Mouse (Mus musculus): Measurements from ENCODE around the gene Slc6a9. TPM values are rescaled to one million over a fixed set of nuclear protein-coding genes. Genes with fewer than 3 reads are reported as not detected.

Slc6a9 gene
- 1.5 TPM for total RNA-seq (2023)

DNA sequence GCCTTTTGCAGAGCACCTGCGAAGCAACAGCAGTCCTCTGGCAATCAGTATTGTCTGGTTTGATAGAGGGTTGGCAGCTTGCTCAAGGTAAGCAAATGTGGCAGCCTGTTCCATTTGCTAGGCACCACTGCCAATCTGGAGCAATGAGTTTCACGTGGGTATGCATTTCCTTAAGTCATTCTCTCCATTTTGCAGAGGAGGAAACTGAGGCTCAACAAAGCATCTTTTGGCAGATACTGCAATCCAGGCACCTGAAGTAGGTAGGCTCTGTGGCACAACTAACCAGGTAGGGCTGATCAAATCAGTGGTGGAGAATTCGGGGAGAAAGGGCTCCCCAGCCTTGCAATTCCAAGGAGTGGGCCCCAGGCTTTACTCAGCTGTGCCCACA is at the start of gene Slc6a9:
Gene Slc6a9, plus strand, starts transcription at position 50 of the 388 bp plus-strand sequence.

DNA sequence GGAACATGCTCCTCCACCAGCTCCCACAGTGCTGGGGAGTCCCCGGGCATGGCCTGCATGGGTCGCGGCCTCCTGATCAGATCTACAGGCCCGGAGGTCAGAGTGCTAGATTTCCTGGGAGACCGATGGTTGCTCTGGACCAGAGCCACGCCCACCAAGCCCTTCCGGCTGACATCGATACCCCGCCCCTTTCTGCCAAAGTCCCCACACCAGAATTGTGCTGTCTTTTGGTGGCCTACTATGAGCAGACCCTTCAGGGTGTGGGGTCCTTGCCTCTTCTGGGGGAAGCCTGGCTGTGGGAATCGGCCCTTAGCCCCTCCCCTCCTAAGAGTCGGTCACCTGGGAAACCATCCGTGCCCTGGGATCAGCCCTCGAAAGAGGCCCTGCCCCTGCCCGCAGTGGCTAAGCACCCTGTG is 38.2 kb downstream of the Slc6a9 start, which contains the start of gene Ccdc24:
Gene Ccdc24, minus strand, starts transcription at position 87 of the 416 bp plus-strand sequence.

DNA sequence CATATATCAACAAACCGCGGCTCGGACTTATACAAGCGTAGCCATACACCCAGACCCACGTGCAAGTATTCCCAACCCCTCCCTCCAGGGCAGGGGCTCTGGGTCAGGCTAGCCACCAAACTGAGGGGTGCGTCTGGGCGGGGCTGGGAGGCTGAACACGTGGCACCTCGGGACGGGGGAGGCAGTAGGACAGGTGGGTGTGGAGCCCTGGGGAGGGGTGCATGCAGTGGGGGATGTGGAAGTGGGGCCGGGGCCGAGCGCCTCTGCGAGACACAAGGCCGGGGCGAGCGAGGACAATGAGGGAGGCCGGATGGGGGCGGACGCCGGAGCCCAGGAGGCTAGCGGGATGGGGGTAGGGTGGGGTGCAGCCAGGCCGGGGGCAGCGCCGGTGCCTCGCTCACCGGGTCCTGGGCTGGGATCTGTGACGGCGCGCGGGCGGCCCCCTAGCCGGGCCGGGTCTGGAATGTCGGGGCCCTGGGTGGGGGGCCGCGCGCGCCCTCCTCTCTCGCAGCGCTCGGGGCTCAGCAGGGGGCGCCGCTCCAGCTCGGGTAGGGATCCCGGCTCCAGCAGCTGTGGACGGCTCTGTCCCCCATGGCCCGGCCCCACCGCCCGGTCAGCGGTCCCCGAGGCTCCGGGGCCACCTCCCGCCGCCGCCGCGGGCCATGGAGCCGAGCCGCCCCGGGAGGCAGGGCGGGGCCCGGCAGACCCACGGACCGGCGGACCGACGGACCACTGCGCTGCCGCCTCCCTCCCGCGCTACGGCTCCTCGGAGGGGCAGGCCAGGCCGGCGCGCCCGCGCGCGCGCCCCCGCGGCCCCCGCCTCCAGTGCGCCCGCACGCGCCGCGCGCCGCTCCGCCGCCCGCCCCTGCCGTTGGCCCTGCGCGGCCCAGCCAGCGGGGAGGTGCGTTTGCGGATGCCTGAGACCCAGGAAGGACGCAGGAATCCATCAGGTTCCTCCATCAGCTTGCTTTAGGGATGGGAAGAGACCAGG is 48.7 kb downstream of the Slc6a9 start, which contains the start of gene B4galt2:
Gene B4galt2, minus strand, starts transcription at position 787 of the 991 bp plus-strand sequence.

DNA sequence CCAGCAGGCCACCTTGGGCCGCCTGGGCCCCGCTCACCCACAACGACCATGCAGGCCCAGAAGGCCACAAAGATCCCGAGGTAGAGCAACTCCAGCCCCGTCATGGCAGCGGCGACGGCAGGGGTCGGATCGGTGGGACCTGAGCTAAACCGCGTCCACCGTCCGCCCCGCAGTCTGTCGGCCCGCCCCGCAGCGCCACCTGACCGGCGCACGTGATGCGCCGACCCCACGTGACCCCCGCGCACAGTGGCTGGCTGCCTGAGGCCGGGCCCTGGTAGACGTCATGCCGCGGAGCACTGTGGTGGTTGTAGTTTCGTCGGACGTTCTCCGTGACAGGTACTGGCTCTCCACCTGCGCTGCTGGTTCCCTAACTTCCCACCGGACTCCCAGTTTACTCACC is 52.8 kb downstream of the Slc6a9 start, which contains the start of gene Atp6v0b:
Gene Atp6v0b, minus strand, starts transcription at position 201 of the 400 bp plus-strand sequence.

DNA sequence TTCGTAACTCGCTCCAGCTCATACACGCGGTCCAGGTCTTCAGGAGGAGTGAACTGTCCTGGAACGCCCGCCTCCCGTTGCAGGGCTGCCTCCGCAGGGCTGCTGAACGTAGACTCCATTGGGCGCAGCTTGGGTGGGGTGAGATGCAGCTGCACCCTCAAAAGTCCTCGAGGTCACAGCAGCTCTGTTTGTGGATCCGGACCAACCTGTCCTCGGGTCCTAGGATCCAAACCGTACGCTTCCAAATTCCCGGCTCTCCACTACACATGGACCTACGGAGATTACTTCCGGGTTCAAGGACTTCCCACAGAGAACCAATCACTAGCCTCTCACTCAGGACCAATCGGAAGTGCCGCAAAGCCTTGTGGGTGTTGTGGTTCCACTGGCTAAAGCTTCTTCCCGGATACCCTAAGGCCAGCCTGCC is 57.4 kb downstream of the Slc6a9 start, which contains the start of gene Dph2:
Gene Dph2, minus strand, starts transcription at position 295 of the 424 bp plus-strand sequence.

DNA sequence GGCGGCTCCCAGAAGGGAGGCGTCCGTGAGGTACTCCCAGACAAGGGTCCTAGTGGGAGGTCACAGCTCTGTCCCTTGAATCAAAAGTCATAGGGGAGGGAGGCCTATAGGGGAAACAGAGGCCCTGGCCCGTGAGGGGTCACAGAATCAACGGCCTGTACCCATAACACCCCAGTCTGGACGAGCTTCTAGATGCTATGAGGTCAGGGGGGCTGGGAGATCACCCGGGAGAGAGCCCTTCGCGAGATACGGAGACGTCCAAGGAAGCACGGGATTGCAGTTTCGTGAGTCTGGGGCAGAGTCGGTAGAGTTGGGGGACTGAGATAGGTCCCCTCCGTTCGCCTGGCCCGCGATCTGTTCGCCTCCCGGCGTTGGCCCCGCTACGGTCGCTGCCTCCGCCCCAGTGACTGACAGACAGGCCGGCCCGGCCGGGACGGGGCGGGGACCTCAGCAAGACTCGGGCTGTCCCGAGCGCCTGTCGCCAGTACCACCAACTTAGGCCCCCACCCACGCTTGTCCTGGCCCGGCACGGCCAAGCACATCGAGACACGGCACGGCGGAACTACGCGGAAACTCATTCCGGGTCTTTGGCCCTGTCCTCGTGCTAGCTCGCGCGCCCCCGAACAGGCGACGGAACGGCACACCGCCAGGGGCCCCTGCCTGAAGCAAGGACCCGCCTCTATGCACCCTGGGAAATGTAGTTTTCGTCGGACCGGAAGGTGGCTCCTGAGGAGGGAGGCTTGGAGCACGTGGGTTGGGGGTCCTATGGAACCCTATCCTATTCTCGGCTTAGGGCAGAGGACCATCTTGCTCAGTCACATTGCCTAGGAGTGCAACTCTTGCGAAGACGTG is 80.5 kb downstream of the Slc6a9 start, which contains the start of gene Ipo13:
Gene Ipo13, minus strand, starts transcription at position 409 of the 852 bp plus-strand sequence.

Other genes with a start within 250 kb of the Slc6a9 start
- 25.6 TPM for gene Dmap1, start 152.2 kb upstream of the Slc6a9 start, total RNA-seq (2023)
- gene Gm12845, start 110.1 kb upstream of the Slc6a9 start, total RNA-seq (2023), result not detected
- not detected for gene Klf17, start 68.9 kb upstream of the Slc6a9 start, total RNA-seq (2023)
- not detected for gene Ccdc24, start 38.1 kb downstream of the Slc6a9 start, total RNA-seq (2023)
- gene B4galt2, start 49.0 kb downstream of the Slc6a9 start, total RNA-seq (2023), result not detected
- 76.9 TPM for gene Atp6v0b, start 52.8 kb downstream of the Slc6a9 start, total RNA-seq (2023)
- gene Dph2, start 57.5 kb downstream of the Slc6a9 start, total RNA-seq (2023), result 9.3 TPM
- 43.5 TPM for gene Ipo13, start 80.5 kb downstream of the Slc6a9 start, total RNA-seq (2023)
- gene Artn, start 95.3 kb downstream of the Slc6a9 start, total RNA-seq (2023), result not detected